Mouse (Mus musculus): Measurements from ENCODE around the gene Mcam.
"Not testable (repeated sequence)": the region's sequence is repeated elsewhere in the genome, so short reads cannot be mapped to it uniquely, and the experiment has no call there.

The Mcam gene

DNA sequence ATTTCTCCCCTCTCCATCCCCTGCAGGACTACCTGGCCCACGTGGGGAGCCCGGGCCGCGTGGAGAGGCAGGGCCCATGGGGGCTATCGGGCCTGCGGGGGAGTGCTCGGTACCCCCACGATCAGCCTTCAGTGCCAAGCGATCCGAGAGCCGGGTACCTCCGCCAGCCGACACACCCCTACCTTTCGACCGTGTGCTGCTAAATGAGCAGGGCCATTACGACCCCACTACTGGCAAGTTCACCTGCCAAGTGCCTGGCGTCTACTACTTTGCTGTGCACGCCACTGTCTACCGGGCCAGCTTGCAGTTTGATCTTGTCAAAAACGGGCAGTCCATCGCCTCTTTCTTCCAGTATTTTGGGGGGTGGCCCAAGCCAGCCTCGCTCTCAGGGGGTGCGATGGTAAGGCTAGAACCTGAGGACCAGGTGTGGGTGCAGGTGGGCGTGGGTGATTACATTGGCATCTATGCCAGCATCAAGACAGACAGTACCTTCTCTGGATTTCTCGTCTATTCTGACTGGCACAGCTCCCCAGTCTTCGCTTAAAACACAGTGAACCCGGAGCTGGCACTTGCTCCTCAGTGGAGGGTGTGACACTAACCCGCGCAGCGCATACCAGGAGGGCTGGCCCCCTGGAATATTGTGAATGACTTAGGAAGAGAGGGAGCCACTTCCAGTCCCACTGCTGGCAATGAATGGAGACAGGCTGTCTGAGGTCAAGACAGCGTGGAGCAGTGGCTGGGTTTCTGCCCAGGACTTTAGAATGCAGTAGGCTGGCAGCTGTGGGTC lies 25.8 kb upstream of the Mcam start:
- no peak for DNase-seq (ENCODE audit: low read depth, low spot score)

DNA sequence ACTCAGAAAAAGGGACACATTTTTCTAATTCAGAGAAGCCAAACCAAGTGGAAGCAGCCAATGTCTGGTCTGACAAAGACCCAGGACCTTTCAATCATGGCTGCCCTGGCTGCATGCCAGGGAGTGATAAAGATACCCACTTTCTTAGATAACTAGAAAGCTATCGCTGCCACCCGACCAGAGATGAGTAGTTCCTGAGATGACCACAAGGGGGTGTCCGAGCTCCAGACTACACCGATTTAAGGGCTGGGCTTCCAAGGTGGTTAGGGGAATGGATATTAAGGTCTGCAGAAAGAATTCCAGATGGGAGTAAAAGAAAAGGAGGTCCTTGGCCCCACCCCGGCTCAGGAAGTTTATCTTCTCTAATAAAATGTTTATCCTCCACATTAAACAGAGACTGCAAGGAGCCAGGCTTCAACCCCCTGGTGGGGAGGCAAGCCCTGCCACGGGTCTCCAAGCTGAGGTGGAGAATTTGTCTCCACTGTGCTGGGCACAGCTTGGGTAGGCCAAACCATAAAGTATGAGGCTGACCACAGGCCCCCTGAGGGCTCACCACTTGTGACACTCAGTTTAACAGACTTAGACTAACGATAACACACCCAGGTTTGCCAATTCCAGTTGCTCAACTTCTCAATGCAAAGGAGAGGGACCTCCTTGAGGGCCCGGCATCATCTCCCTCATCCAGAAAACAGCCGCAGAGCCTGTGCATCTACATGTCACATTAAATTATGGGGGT lies 24.7 kb upstream of the Mcam start:
- peak; percentile 82 for DNase-seq (ENCODE audit: low read depth, low spot score)

GRCm38 (mm10) chr9:44111909-44112308 lies 22.4 kb upstream of the Mcam start:
- not testable (repeated sequence) for DNase-seq (ENCODE audit: low read depth, low spot score)

DNA sequence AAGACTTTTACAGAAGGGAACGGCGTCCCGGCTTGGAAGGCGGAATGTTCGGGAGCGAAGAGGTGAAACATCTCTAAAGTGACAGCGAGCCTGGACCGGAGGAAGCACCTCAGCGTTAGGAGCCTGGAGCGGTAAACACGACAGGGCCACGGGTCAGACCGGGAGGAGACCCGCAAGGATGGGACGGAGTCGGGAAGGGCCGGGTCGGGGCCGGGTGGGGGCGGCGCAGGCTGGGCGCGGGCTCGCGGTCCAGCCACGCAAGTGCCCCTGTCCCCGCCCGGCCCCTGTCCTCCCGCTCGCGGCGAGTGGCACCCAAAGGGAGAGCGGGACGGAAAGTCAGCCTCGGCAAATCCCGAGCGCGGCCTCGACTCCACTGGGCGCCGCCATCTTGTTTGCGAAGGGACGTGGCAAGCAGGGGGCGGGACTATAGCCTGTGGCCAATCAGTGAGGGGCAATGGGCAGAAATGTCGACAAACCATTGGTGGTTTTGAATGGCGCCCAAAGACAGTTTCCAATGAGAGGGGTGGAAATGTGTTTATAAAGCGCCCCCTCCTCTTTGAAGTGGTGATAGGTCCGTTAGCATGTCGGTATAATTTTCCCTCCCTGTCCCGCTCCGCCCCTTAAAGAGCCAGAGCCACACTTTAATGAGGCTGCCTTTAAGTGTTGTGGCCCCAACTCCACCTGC lies 21.0 kb upstream of the Mcam start, which contains the start of the genes Gm49380 and Rnf26:
Gene Gm49380, minus strand, starts transcription at position 396 of the 685 bp plus-strand sequence.
Gene Rnf26, minus strand, starts transcription at position 413 of the 685 bp plus-strand sequence.
- peak; percentile 98 for DNase-seq (ENCODE audit: low read depth, low spot score)

DNA sequence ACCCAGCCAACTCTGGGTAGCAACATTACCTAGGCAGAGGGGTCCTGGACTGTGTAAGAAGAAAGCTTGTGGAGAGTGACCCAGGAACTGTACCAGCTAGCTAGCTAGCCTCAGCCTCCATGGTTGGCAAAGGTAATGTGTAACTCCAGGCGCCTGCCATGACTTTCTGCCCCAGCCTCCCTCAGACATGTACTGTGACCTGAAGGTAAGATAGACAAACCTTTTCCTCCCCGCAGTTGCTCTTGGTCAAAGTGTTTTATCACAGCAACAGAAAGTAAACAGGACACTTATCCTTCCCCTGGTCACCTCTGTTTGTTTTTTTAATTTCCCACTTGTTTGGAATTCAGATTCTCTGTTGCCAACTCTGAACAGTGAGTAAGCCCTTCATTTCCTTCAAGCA lies 19.8 kb upstream of the Mcam start:
- DNase-seq (ENCODE audit: low read depth, low spot score) = no peak

DNA sequence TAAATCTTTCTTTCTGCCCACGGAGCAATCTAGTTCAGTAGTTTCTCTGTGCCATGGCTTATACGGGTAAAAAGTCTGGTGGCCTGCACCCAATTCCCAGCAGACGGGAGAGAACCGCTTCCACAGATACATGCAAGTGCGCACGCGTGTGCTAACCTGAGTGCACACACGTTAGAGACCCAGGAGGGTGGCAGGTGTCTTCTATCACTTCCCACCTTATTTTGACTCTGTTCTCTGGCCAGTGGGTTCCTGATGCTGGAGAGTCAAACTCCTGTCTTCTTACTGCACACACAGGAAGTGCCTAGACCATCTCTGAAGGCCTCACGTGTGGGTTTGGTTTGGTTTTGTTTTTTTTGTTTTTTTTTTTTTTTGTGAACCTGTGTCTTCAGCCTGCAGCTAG lies 18.7 kb upstream of the Mcam start:
- no peak for DNase-seq (ENCODE audit: low read depth, low spot score)

DNA sequence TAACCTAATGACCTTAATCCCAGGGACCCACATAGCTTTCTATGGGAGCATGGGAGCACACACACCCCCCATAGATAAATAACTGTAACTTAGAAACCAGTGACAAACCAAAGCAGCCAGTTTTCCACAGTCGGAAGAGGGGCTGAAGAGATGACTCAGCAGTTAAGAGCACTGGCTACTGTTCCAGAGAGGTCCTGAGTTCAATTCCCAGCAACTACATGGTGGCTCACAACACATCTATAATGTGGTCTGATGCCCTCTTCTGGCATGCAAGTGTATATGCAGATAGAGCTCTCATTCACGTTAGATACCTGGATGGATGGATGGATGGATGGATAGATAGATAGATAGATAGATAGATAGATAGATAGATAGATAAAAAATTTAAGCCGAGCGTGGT lies 18.1 kb upstream of the Mcam start:
- DNase-seq (ENCODE audit: low read depth, low spot score) = peak; percentile 64

- DNase-seq (ENCODE audit: low read depth, low spot score) = peak; percentile 74
These were observed 15.3 kb upstream of the Mcam start for GRCm38 (mm10) chr9:44119011-44119410.

DNA sequence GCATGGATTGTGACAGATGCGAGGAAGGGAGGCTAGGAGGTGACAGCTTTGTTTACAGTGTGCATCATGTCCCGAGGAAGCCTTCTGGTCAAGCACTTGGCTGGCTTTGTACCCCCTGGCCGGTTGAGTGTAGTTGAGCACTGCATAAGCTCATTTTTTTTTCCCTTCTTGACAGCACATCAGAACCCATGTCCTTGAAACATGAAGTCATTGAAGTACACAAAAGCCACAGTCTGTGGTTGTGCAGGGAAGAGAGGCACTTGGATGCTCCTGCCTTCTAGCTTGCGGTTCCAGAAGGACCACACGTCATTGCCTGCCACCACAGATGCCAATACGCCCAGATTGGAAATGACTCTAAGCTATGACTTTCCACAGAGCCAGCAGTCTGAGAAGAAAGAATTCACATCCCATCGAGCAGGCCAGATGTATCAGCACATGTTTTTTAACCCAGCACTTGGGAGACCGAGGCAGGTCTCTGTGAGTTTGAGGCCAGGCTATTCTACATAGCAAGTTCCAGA lies 14.3 kb upstream of the Mcam start:
- DNase-seq (ENCODE audit: low read depth, low spot score) = no peak

GRCm38 (mm10) chr9:44124317-44124716 lies 10.0 kb upstream of the Mcam start:
- DNase-seq (ENCODE audit: low read depth, low spot score) = peak; percentile 84

DNA sequence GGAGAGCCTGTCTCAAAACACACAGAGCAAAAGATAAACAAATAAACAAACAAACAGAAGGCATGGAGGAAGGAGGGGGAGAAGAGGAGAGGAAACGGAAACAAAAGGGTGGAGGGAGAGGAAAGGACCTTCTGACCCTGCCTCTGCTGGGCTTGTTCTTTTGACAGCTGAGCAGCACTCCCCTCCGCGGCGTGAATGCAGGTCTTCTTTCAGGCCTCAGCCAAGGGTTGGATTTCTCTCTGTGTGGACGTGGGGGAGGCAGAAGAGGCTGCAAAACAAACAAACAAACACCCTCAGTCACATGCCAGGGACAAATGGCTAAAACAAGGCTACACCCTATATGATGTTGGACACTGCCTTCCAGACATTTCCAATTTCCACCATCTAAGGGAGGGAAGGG lies 9.2 kb upstream of the Mcam start:
- no peak for DNase-seq (ENCODE audit: low read depth, low spot score)

GRCm38 (mm10) chr9:44125546-44126428 lies 8.5 kb upstream of the Mcam start:
- DNase-seq (ENCODE audit: low read depth, low spot score) = peak; percentile 93

DNA sequence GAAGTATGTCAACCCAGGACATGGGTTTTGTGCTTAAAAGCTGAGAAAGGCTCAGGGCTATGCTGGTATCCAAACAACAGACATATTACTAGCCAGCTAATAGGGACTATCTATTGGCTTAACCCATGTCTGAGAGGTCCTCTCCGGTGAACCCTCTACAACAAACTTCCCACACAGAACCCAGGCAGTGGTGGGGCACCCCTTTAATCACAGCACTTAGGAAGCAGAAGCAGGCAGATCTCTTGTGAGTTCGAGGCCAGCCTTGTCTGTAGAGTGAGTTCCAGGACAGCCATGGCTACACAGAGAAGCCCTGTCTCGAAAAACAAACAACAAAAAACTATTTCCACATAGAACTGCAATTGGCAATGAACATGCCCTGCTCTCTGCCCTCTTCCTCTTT lies 7.5 kb upstream of the Mcam start:
- DNase-seq (ENCODE audit: low read depth, low spot score) = no peak

- DNase-seq (ENCODE audit: low read depth, low spot score) = peak; percentile 83
These were observed 6.9 kb upstream of the Mcam start for GRCm38 (mm10) chr9:44127351-44127801.

DNA sequence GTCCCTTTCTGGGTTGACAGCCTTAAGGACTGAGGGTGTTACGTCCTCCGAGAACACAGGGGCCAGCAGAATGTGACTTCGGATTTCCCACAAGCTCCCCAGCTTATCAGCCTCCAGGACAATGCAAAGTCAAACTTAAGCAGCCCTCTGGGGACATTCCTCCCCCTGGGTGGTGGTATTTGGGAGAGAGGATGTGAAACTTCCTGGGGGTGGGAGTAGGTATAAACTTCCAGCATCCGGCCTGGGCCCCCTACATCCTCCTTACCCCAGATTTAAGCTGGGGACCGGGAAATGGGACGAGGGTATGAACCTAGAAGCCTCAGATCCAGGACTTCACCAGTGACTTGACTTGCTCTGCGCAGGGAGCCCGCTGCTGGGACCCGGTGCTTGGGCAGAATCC lies 4.6 kb upstream of the Mcam start:
- DNase-seq (ENCODE audit: low read depth, low spot score) = no peak

- peak; percentile 83 for DNase-seq (ENCODE audit: low read depth, low spot score)
These were observed 4.2 kb upstream of the Mcam start for GRCm38 (mm10) chr9:44130034-44130433.

DNA sequence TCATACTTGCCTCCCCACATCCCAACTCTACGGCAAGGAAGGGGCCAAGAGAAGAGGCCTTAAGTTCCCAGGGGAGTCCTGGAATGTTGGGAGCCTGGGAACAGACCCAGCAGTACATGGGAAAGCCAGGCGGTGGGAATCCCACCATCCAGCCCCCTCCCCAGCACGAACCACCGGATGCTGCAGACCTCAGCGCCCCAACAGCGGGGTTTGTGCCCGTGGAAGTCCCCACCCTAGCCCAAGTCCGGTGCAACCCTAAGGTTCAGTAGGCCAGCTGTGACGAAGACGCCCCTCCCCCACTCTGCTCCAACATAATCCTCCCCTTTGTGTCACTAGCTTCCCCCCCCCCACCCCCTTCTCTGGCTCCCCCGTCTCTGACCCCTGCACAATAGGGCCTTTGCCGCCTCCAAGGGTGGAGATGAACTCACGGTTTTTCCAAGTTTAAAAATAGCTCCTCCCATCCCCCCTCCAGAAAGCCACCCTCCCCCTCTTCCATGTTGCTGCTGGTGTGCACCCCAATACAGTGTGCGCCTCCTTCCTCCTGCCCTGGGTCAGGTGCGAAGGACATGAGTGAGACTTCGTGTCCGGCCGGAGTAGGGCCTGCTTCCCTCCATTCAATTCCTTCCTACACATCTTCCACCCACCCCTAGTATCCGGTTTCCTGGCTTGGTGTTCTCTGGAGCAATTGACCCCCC lies 3.5 kb upstream of the Mcam start:
- no peak for DNase-seq (ENCODE audit: low read depth, low spot score)

DNA sequence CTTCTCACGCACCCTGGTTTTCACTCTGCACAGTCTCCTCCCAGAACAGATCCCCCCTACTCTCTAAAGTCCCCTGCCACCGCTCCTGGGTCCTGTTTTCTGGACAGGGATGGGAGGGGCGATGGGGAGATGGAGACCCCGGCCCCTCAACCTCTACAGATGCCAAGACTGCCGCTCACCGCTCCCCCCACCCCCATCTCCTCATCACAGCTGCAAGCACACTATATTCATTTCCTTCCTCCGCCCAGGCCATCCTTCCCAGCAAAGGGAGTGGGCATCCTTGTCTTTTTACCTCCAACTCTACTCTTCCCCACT lies 3.0 kb upstream of the Mcam start:
- no peak for DNase-seq (ENCODE audit: low read depth, low spot score)

DNA sequence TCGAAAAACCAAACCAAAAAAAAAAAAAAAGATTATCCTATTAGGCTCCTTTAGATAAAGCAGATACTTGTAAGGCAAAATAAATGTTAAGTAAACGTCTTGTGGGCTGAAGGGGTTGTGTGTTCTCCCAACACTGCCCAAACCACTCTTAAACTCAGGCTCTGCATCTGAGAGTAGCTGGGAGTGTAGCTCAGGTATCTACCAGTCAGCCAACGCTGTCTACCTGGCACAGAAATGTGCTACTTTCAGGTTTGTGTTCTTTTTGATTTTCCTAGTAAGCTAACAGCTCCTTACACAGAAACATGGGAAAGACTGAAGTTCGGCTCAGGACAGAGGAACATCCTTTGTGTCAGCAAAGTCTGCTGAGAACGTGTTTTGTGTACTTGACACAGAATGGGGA lies 2.1 kb upstream of the Mcam start:
- DNase-seq (ENCODE audit: low read depth, low spot score) = no peak

DNA sequence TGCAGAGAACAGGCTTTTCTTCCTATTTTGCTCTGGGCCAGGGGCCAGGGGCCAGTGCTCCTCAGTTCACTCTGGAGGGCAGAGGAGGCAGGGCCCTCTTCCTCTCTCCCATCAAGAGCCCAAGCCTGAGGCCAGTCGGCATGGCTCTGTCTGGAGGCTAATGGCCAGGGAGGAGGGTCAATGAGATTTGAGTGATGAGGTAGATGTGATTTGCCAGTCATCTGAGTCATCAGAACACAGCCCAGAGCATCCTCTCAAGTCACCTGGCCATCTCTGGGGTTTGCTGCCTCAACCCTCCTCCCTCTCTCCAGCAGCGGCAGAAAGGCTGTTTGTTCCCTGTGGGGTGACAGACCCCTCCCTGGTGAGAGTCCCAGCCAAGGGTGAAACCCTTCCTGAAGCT lies 982 bp upstream of the Mcam start:
- no peak for DNase-seq (ENCODE audit: low read depth, low spot score)
